Mouse (Mus musculus) erythroblast, embryonic 14.5 days (primary cell): ENCODE results near the gene Gm37240. TPM values are rescaled to one million over a fixed set of nuclear protein-coding genes. Genes with fewer than 3 reads are reported as not detected.

Experiments
- H3K27me3 ChIP-seq: 2 replicates; pipeline ENCODE4 v1.6.1; 2012; ENCODE audit warnings: inconsistent platforms; ENCODE audit not compliant: control insufficient read depth
- H3K36me3 ChIP-seq: 2 replicates; pipeline ENCODE4 v1.6.1; 2012; ENCODE audit warnings: mild to moderate bottlenecking, inconsistent platforms; ENCODE audit not compliant: control insufficient read depth
- H3K4me1 ChIP-seq: 2 replicates; pipeline ENCODE4 v1.6.1; 2012; ENCODE audit warnings: inconsistent platforms; ENCODE audit not compliant: control insufficient read depth
- H3K4me3 ChIP-seq: replicated peaks from 2 replicates; pipeline ENCODE3; 2012; ENCODE audit warnings: moderate library complexity, mild to moderate bottlenecking, inconsistent platforms
- H3K9me3 ChIP-seq: 2 replicates; pipeline ENCODE4 v1.6.1; 2012; ENCODE audit warnings: low read length, inconsistent platforms, mixed read lengths; ENCODE audit not compliant: control insufficient read depth
- GATA1 ChIP-seq: IDR thresholded peaks from 2 replicates; pipeline ENCODE4 v1.6.1; 2012; ENCODE audit warnings: low read length, inconsistent platforms, mixed read lengths
- TAL1 ChIP-seq: IDR thresholded peaks from 3 replicates; pipeline ENCODE4 v1.6.1; 2012; ENCODE audit warnings: low read length, inconsistent platforms, mixed read lengths
- polyA plus RNA-seq: library from polyadenylated mRNA; stranded (reverse); fragments of >175 nt; gene quantifications from 2 replicates; pipeline ENCODE4 v1.2.3, GENCODE M21; 2012

Gm37240 gene
- polyA plus RNA-seq, 1 experiment: not detected

DNA sequence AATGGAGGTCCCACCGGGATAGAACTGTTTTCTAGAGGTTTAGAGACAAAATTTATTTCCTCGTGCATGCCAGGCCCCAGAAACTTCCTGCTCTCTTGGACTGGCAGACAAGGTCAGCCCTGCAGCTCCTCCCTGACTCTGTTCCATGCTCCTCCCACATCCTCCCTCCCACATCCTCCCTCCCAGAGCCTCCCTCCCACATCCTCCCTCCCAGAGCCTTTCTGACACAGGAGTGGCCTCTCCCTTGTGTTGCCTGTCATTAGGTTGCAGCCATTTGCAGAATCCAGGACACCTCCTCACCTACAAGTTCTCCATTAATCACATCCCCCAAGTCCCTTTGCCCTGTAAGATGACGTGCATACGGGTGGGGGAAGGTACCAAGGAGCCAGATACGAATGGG lies 404.7 kb downstream of the Gm37240 start:
- Histone ChIP-seq H3K27me3 (no peaks in the 10 kb centered on the region), H3K36me3 (no peaks in the 10 kb centered on the region), H3K4me3 (no peak overlapping the region), H3K4me1 (no peaks in the 10 kb centered on the region), H3K9me3 (peaks cover 2% of the 10 kb centered on the region)
- TF ChIP-seq GATA1 (no peak), TAL1 (no peak)

DNA sequence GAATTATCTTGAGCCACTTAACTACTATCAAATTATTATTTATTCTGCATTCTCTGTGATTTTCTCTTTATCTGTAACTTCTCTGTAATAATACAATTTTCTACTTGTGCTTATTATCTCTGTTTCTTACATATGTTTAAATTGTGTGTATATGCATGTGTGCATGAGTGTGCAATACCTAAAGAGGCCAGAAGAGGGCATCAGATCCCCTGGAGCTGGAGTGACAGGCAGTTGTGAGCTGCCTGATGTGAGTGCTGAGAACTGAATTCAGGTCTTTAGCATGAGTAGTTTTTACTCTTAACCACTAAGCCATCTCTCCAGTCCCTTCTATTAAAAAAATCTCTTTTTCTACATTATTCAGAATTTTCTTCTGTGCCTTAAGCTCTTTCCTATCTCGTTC lies 406.7 kb downstream of the Gm37240 start:
- no peaks in the 10 kb centered on the region for H3K27me3 ChIP-seq
- TF ChIP-seq GATA1 (no peak), TAL1 (no peak)
- H3K4me1 ChIP-seq: no peaks in the 10 kb centered on the region
- no peak overlapping the region for H3K4me3 ChIP-seq
- H3K9me3 ChIP-seq: peaks cover 2% of the 10 kb centered on the region
- H3K36me3 ChIP-seq: no peaks in the 10 kb centered on the region

DNA sequence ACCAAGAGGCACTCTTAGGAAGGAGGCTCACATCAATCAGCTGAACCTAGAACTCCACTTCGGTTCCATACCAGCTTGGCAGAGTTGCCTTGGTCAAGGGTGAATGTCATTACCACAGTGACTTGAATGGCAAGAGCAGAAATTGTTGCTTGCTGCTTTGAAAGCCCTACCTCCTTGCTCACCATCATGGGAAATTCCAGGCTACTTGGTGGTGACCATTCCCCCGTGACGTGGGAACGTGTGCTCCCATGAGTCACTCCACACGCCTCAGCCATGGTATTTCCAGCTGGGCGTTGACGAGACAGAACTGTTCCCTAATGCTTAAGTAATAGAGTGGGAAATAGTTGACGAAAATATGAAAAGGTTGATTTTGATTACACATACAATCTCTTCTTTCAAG lies 408.6 kb downstream of the Gm37240 start:
- Histone ChIP-seq H3K4me3 (no peak overlapping the region), H3K36me3 (no peaks in the 10 kb centered on the region), H3K27me3 (no peaks in the 10 kb centered on the region), H3K4me1 (no peaks in the 10 kb centered on the region), H3K9me3 (peaks cover 2% of the 10 kb centered on the region)
- TF ChIP-seq GATA1: no peak
- TF ChIP-seq TAL1: no peak

DNA sequence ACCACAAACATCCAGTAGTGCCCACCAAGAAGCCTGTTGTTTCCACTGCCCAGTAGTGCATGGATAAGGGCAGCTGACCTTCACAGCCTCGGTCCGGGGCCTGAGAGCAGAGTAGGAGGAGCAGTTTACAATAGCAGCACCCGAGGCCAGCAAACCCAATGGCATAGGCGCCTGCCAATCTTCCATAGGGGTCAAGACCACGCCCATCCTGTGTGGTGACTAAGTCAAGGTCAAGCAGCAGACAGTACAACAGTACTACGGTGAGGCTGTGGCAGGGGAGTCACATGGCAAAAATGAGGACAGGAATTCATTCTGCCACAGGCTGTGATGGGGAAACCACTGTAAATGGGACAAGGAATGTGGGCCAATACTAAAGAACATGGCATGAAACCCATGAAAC lies 417.6 kb downstream of the Gm37240 start:
- H3K27me3 ChIP-seq: no peaks in the 10 kb centered on the region
- no peaks in the 10 kb centered on the region for H3K36me3 ChIP-seq
- TF ChIP-seq GATA1 (no peak), TAL1 (no peak)
- H3K4me3 ChIP-seq: no peak overlapping the region
- no peaks in the 10 kb centered on the region for H3K9me3 ChIP-seq
- H3K4me1 ChIP-seq: no peaks in the 10 kb centered on the region

DNA sequence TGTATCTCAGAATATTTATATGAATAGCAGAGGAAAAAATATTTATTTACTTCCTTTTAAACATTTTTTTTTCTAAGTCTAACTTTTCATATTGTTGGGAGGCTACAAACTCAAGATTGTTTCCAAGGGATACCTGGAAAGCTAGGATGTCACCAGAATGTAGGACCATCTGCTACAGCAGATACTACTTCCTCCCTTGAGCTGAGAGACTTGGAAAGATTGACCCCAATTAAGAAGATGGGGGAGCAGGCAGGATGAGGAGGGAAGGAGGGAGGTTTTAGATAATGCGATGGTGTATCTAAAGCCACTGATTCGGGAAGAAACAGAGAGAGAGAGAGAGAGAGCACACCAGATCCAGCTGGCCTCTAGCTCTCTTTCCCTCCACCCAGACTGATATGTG lies 418.3 kb downstream of the Gm37240 start:
- Histone ChIP-seq H3K4me3 (no peak overlapping the region), H3K27me3 (no peaks in the 10 kb centered on the region), H3K9me3 (no peaks in the 10 kb centered on the region), H3K4me1 (no peaks in the 10 kb centered on the region), H3K36me3 (no peaks in the 10 kb centered on the region)
- TF ChIP-seq GATA1 (no peak), TAL1 (no peak)

DNA sequence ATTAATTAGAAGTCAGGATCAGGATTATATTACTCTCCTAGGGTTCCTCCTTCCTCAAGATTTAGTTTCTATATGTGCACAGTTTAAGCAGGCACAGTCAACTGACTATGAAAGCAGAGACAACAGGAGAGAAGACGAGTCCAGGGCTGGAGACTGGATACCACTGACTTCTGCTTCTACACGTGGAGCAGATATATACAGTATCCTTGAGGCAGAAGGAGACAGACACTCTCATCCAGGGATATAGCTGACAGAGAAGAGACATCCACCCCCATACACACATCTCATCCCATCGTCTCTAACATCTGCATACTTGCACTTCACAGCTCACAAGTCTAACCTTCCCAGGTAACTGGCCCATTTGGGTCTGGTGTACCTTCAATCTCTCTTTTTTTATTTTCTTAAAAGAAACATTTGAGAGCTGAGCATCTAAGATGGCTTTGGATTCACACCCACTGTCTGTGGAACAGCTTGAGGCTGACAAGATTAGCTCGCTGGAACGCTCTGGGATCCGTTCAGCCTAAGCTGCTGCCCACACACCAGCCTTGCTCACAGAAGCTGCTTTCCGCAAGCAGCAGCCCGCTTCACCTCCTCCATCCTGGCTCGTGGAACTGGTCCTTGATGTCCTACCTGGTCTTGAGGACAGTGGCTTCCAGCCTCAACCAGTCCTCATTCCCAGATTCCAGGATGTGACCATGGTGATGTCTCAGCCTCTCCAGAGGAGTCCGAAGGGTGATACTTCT lies 421.9 kb downstream of the Gm37240 start:
- H3K36me3 ChIP-seq: no peaks in the 10 kb centered on the region
- no peak for TF ChIP-seq TAL1
- no peak for TF ChIP-seq GATA1

DNA sequence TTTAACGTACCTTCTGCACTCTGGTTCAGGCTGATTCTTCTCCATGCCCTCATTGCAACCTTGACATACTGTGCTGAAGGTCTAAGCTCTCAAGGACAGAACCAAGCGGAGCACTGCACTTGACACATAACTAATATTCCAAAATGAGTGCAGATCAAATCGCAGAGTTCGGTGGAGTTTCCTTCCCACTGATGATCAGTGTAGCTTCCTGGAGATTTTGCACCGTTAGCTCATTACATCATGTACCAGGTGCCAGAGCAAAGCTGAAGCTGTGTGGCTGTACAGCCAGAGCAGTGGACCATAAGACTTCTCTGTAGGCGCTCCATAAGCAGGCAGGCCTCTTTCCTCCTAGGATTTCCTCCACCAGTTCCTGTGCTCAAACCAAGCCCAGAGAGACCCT lies 427.3 kb downstream of the Gm37240 start:
- H3K9me3 ChIP-seq: no peaks in the 10 kb centered on the region
- no peaks in the 10 kb centered on the region for H3K4me1 ChIP-seq
- H3K36me3 ChIP-seq: no peaks in the 10 kb centered on the region
- H3K4me3 ChIP-seq: no peak overlapping the region
- H3K27me3 ChIP-seq: no peaks in the 10 kb centered on the region
- TF ChIP-seq GATA1 (no peak), TAL1 (no peak)

More for the DNA sequence above, 421.9 kb downstream of the Gm37240 start:
- H3K4me3 ChIP-seq: no peak overlapping the region
- H3K9me3 ChIP-seq: no peaks in the 10 kb centered on the region
- no peaks in the 10 kb centered on the region for H3K4me1 ChIP-seq
- H3K27me3 ChIP-seq: no peaks in the 10 kb centered on the region

DNA sequence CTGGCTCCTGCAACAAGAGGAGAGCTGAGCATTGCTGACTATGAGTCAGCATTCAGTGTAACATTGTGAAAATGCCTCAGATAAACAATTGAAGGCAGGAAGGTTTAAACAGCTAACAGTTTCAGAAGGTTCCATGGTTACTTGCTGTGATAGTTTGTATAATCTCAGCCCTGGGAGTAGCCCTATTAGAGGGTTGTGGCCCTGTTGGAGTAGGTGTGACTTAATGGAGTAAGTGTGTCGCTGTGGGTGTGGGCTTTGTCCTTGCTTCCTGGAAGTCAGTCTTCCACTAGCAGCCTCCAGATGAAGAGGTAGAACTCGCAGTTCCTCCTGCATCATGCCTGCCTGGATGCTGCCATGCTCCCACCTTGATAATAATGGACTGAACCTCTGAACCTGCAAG lies 430.3 kb downstream of the Gm37240 start:
- TF ChIP-seq TAL1 (no peak), GATA1 (no peak)
- Histone ChIP-seq H3K9me3 (no peaks in the 10 kb centered on the region), H3K36me3 (no peaks in the 10 kb centered on the region), H3K4me1 (no peaks in the 10 kb centered on the region), H3K4me3 (no peak overlapping the region), H3K27me3 (no peaks in the 10 kb centered on the region)

DNA sequence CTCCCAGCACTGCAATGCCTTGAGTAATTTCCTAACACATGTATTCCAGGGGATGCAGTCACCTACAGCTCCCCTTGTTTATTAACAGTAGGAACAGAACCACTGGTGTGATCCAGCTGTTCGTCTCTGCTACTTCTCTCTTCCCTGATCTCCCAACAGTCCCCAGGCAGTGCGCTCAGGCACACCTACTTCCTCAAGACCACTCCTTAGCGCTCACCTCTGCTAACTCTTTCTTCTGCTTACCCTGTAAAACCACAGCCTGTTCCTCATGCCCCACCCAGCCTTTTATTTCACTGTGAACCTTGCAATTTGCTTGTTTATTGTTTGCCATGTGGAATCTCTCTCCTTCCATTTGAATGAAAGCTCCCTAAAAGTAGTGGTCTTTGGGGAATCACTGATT lies 431.9 kb downstream of the Gm37240 start:
- no peaks in the 10 kb centered on the region for H3K9me3 ChIP-seq
- H3K4me1 ChIP-seq: no peaks in the 10 kb centered on the region
- TF ChIP-seq TAL1 (no peak), GATA1 (no peak)
- no peaks in the 10 kb centered on the region for H3K27me3 ChIP-seq
- H3K36me3 ChIP-seq: no peaks in the 10 kb centered on the region
- H3K4me3 ChIP-seq: no peak overlapping the region

DNA sequence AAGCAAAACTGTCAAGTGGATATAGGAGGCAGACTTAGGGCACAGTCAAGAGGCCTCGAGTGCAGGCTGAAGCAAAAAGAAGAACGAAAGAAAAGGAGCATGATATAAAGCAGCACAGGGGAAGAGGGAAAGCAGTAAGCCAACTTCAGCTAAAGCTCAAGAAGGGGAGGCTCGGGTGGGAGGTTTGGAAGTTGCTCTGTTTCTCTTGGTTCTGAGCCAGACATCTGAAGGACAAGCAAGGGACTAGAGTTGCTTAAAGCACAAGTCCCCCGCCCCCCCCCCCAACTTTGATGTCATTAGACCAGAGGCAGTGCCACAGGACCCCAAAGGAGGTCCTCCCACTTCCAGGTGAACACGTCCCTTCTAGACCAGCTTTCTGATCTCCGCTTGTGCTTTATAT lies 433.3 kb downstream of the Gm37240 start:
- no peak for TF ChIP-seq TAL1
- no peak for TF ChIP-seq GATA1

More for the DNA sequence above, 433.3 kb downstream of the Gm37240 start:
- no peaks in the 10 kb centered on the region for H3K9me3 ChIP-seq
- no peak overlapping the region for H3K4me3 ChIP-seq
- no peaks in the 10 kb centered on the region for H3K4me1 ChIP-seq
- H3K27me3 ChIP-seq: no peaks in the 10 kb centered on the region
- H3K36me3 ChIP-seq: no peaks in the 10 kb centered on the region
